Mouse (Mus musculus) heart, embryonic 11.5 days (tissue): ENCODE measurements around the gene Slc38a4. TPM values are rescaled to one million over a fixed set of nuclear protein-coding genes. Genes with fewer than 3 reads are reported as not detected.

Experiments
- ATAC-seq: fragments of 200-750 bp; cut with Nextera tagmentation; replicated peaks from 2 replicates; pipeline ENCODE4 v1.8.0; 2017; ENCODE audit warnings: moderate library complexity; ENCODE audit not compliant: insufficient number of reproducible peaks, low FRiP score, low TSS enrichment
- H3K27ac ChIP-seq: fragments of 300-500 bp; sonication (generic); 2 replicates; pipeline ENCODE4 v1.5.1; 2014; ENCODE audit warnings: mild to moderate bottlenecking, low read depth, low read length
- H3K27me3 ChIP-seq: fragments of 300-500 bp; sonication (generic); 2 replicates; pipeline ENCODE4 v1.6.1; 2014; ENCODE audit warnings: mild to moderate bottlenecking, low read length, mixed read lengths; ENCODE audit not compliant: control insufficient read depth, insufficient read depth
- H3K36me3 ChIP-seq: fragments of 300-500 bp; sonication (generic); 2 replicates; pipeline ENCODE4 v1.6.1; 2014; ENCODE audit warnings: mild to moderate bottlenecking, low read length, moderate library complexity, mixed read lengths; ENCODE audit not compliant: control insufficient read depth, insufficient read depth
- H3K4me1 ChIP-seq: fragments of 300-500 bp; sonication (generic); 2 replicates; pipeline ENCODE4 v1.6.1; 2014; ENCODE audit warnings: low read length; ENCODE audit not compliant: control insufficient read depth, insufficient read depth
- H3K4me2 ChIP-seq: fragments of 300-500 bp; sonication (generic); 2 replicates; pipeline ENCODE4 v1.6.1; 2014; ENCODE audit warnings: mild to moderate bottlenecking, moderate library complexity
- H3K4me3 ChIP-seq: fragments of 300-500 bp; sonication (generic); 2 replicates; pipeline ENCODE4 v1.5.1; 2014; ENCODE audit warnings: low read depth, low read length
- H3K9ac ChIP-seq: fragments of 300-500 bp; sonication (generic); 2 replicates; pipeline ENCODE4 v1.6.1; 2014; ENCODE audit warnings: mild to moderate bottlenecking, low read depth, low read length, moderate library complexity
- H3K9me3 ChIP-seq: fragments of 300-500 bp; sonication (generic); replicated peaks from 2 replicates; pipeline ENCODE4 v1.6.1; 2016; ENCODE audit warnings: low read length; ENCODE audit not compliant: control insufficient read depth
- WGBS: fragments of 180-500 bp; shearing (Covaris S2); extraction: QIAGEN DNeasy Blood & Tissue Kit; methylation state at CpG from one replicate; pipeline ENCODE4 v1.1.7; 2014; ENCODE audit not compliant: insufficient replicate concordance; 5-methylcytosine and 5-hydroxymethylcytosine counted together
- polyA plus RNA-seq: library from polyadenylated mRNA; unstranded; fragments of >200 nt; fragmentation: Nextera tagmentation; extraction: Ambion mirVana; gene quantifications from 2 replicates; pipeline ENCODE4 v1.2.1, GENCODE M21; 2014

Slc38a4 gene
- polyA plus RNA-seq, 1 experiment from 2014 or later: 177 TPM

DNA sequence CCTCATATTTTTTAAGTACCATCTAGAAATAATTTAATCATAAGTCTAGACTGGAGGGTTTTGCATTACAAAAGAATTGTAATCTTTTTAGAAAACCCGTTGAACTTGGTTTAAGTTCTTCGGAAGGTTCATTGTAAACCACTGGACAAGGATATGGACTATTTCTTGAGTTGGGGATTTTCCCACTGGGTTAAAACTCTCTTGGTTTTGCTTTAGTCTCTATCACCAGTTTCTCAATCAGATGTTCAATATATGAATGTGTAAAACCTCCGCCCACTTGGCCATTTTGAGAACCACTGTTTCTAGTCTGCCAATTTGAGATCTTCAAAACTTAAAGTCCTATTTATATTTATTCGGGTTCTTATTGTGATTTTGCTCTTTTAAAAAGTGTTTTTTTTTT is 25.6 kb downstream of the Slc38a4 start:
- WGBS: 92% methylated on average over 4 of the region's 4 CpGs
- H3K9ac ChIP-seq: no peak overlapping the region
- no peak overlapping the region for H3K4me2 ChIP-seq
- no peak overlapping the region for H3K4me3 ChIP-seq
- peaks cover 19% of the 10 kb centered on the region for H3K4me1 ChIP-seq
- no peaks in the 10 kb centered on the region for H3K36me3 ChIP-seq
- no peak overlapping the region for H3K27ac ChIP-seq
- no peaks in the 10 kb centered on the region for H3K9me3 ChIP-seq
- no peak for ATAC-seq
- no peaks in the 10 kb centered on the region for H3K27me3 ChIP-seq

DNA sequence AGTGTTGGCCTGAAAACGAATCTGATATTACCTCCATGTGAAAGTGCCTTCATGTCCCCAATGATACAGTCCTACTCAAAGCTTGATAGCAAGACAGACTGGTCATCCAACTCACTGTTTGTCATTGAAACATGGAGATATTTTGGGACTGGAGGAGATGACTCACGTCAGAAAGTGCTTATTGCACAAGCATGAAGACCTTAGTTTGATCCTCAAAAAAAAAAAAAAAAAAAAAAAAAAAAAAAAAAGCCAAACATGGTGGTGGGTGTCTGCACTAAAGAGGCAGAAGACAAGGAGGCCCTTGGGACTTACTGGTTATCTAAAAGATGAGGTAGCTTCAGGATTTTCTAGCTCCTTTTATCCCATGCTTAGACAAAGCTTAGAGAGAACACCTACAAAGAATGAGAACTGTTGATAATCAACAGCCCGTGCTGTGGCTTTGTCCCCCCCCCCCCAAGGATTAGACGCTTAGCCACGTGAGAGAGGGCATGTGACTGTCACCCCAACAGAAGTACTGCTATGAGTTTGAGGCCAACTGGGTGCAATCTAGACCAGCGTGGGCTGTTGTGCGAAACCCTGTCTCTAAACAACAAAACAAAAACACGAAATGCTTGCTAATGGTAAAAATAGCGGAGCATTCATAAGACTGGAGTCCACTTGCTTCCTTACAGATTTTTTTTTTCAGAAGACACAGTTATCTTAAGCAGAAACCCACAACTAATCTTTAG is 26.5 kb downstream of the Slc38a4 start:
- Histone ChIP-seq H3K9me3 (no peaks in the 10 kb centered on the region), H3K27ac (no peak overlapping the region), H3K36me3 (no peaks in the 10 kb centered on the region), H3K4me1 (peaks cover 19% of the 10 kb centered on the region), H3K4me3 (no peak overlapping the region), H3K9ac (no peak overlapping the region), H3K27me3 (no peaks in the 10 kb centered on the region), H3K4me2 (no peak overlapping the region)
- no peak for ATAC-seq
- 75% methylated on average over 9 of the region's 9 CpGs for WGBS

DNA sequence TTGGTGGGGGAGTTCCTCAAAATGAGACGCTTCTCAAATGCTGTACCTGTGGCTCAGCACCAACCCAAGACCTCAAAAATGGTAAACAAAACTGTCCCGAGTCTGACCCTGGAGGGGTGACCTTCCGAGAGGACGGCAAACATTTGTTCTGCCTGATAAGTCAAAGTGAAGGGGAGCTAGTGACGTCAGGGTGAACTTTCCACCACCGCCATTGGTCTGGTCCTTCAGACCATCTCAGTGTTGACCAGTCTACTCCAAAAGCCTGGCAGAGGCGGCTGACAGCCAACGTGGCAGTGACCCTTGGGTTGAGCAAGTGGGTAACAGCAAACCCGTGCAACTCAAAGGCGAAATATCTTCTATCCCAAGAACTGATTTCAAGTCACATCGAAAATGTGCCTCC is 27.1 kb downstream of the Slc38a4 start:
- no peak overlapping the region for H3K4me2 ChIP-seq
- 68% methylated on average over 11 of the region's 11 CpGs for WGBS
- no peak overlapping the region for H3K4me3 ChIP-seq
- H3K9me3 ChIP-seq: no peaks in the 10 kb centered on the region
- H3K4me1 ChIP-seq: peaks cover 18% of the 10 kb centered on the region
- no peaks in the 10 kb centered on the region for H3K27me3 ChIP-seq
- ATAC-seq: no peak
- no peak overlapping the region for H3K9ac ChIP-seq
- H3K36me3 ChIP-seq: no peaks in the 10 kb centered on the region
- no peak overlapping the region for H3K27ac ChIP-seq

- Histone ChIP-seq H3K36me3 (no peaks in the 10 kb centered on the region), H3K4me3 (no peak overlapping the region), H3K4me1 (peaks cover 14% of the 10 kb centered on the region), H3K4me2 (no peak overlapping the region), H3K27me3 (no peaks in the 10 kb centered on the region), H3K9me3 (no peaks in the 10 kb centered on the region), H3K9ac (no peak overlapping the region), H3K27ac (no peak overlapping the region)
- WGBS: 49% methylated on average over 4 of the region's 4 CpGs
- ATAC-seq: no peak
Observed at GRCm38 (mm10) chr15:97028046-97028634, 27.6 kb downstream of the Slc38a4 start.

DNA sequence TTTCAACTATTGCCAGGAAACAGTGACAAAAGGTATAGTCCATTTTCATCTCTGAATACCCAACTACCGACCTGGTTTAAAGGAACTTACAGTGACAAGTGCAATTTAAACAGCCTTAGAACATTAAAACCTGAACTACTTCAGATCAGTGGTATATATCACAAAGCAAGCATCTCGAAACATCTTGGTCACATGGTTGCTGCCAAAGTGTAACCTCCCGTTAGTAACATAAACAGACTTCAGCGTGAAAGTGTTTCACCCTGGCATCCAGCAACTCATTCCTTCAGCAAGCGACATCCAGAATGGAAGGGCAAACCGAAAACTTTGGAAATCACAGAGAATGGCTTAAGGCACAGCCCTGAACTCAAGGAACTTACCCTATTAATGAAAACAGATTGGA is 29.1 kb downstream of the Slc38a4 start:
- Histone ChIP-seq H3K4me2 (no peak overlapping the region), H3K27me3 (no peaks in the 10 kb centered on the region), H3K4me3 (no peak overlapping the region), H3K36me3 (no peaks in the 10 kb centered on the region), H3K27ac (no peak overlapping the region), H3K9me3 (no peaks in the 10 kb centered on the region), H3K9ac (no peak overlapping the region), H3K4me1 (peaks cover 11% of the 10 kb centered on the region)
- no peak for ATAC-seq
- 76% methylated on average over 6 of the region's 6 CpGs for WGBS

GRCm38 (mm10) chr15:97022764-97023163 is 33.0 kb downstream of the Slc38a4 start:
- Histone ChIP-seq H3K9ac (no peak overlapping the region), H3K4me1 (0 out of 2 replicates have a peak, but pooled peaks cover 4% of the 10 kb centered on the region), H3K36me3 (no peaks in the 10 kb centered on the region), H3K9me3 (no peaks in the 10 kb centered on the region), H3K4me2 (no peak overlapping the region), H3K4me3 (no peak overlapping the region), H3K27me3 (no peaks in the 10 kb centered on the region), H3K27ac (no peak overlapping the region)
- no peak for ATAC-seq
- WGBS: 67% methylated on average over 5 of the region's 6 CpGs

GRCm38 (mm10) chr15:97022213-97022612 is 33.5 kb downstream of the Slc38a4 start:
- WGBS: 86% methylated on average over 2 of the region's 2 CpGs
- Histone ChIP-seq H3K9me3 (no peaks in the 10 kb centered on the region), H3K36me3 (no peaks in the 10 kb centered on the region), H3K27ac (no peak overlapping the region), H3K4me2 (no peak overlapping the region), H3K27me3 (no peaks in the 10 kb centered on the region), H3K4me3 (no peak overlapping the region), H3K9ac (no peak overlapping the region), H3K4me1 (no peaks in the 10 kb centered on the region)
- no peak for ATAC-seq

GRCm38 (mm10) chr15:97020221-97020620 is 35.5 kb downstream of the Slc38a4 start:
- 88% methylated on average over 6 of the region's 6 CpGs for WGBS
- H3K27me3 ChIP-seq: no peaks in the 10 kb centered on the region
- no peak overlapping the region for H3K4me2 ChIP-seq
- no peaks in the 10 kb centered on the region for H3K4me1 ChIP-seq
- H3K4me3 ChIP-seq: no peak overlapping the region
- ATAC-seq: no peak
- H3K9me3 ChIP-seq: no peaks in the 10 kb centered on the region
- no peak overlapping the region for H3K9ac ChIP-seq
- H3K27ac ChIP-seq: no peak overlapping the region
- H3K36me3 ChIP-seq: 0 out of 2 replicates have a peak, but pooled peaks cover 4% of the 10 kb centered on the region

- 0 out of 2 replicates have a peak, but pooled peaks cover 4% of the 10 kb centered on the region for H3K36me3 ChIP-seq
- no peak overlapping the region for H3K27ac ChIP-seq
- ATAC-seq: no peak
- no peaks in the 10 kb centered on the region for H3K4me1 ChIP-seq
- H3K4me2 ChIP-seq: no peak overlapping the region
- H3K9me3 ChIP-seq: no peaks in the 10 kb centered on the region
- no peaks in the 10 kb centered on the region for H3K27me3 ChIP-seq
- no peak overlapping the region for H3K4me3 ChIP-seq
- H3K9ac ChIP-seq: no peak overlapping the region
- 76% methylated on average over 11 of the region's 11 CpGs for WGBS
Observed at GRCm38 (mm10) chr15:97019323-97019722, 36.4 kb downstream of the Slc38a4 start.
